Mouse (Mus musculus) CD4-positive helper T cell, adult 2 months (primary cell): ENCODE results near the gene Xdh.

Experiments used
- DNase-seq: peaks from one replicate; pipeline ENCODE4 v3.0.0-alpha.2; 2012; ENCODE audit warnings: low read depth, missing footprints, low spot score

Gene Xdh

GRCm38 (mm10) chr17:73950062-73950735 is at the start of gene Xdh:
TSS of gene Xdh (minus strand) at chr17:73950196.
- DNase-seq, result peak; percentile 61

GRCm38 (mm10) chr17:73995907-73996645 is 46.1 kb upstream of the Xdh start:
- DNase-seq, result no peak

GRCm38 (mm10) chr17:73991264-73991663 is 41.3 kb upstream of the Xdh start:
- DNase-seq, result no peak

GRCm38 (mm10) chr17:73986571-73986970 is 36.6 kb upstream of the Xdh start:
- no peak for DNase-seq

GRCm38 (mm10) chr17:73985936-73986335 is 35.9 kb upstream of the Xdh start:
- no peak for DNase-seq

- DNase-seq, result no peak
Observed at GRCm38 (mm10) chr17:73984508-73984907, 34.5 kb upstream of the Xdh start.

GRCm38 (mm10) chr17:73982871-73983270 is 32.9 kb upstream of the Xdh start:
- DNase-seq, result no peak

- DNase-seq, result no peak
Observed at GRCm38 (mm10) chr17:73976066-73976465, 26.1 kb upstream of the Xdh start.

GRCm38 (mm10) chr17:73972648-73973047 is 22.7 kb upstream of the Xdh start:
- DNase-seq, result no peak

GRCm38 (mm10) chr17:73971291-73971690 is 21.3 kb upstream of the Xdh start:
- no peak for DNase-seq

- DNase-seq, result no peak
Observed at GRCm38 (mm10) chr17:73970361-73971027, 20.5 kb upstream of the Xdh start.

- no peak for DNase-seq
Observed at GRCm38 (mm10) chr17:73964856-73965255, 14.9 kb upstream of the Xdh start.

- no peak for DNase-seq
Observed at GRCm38 (mm10) chr17:73962628-73963043, 12.6 kb upstream of the Xdh start.

GRCm38 (mm10) chr17:73961801-73962403 is 11.9 kb upstream of the Xdh start:
- DNase-seq, result no peak

GRCm38 (mm10) chr17:73960745-73961144 is 10.7 kb upstream of the Xdh start:
- no peak for DNase-seq

- DNase-seq, result peak; percentile 83
Observed at GRCm38 (mm10) chr17:73952103-73952521, 2.1 kb upstream of the Xdh start.

GRCm38 (mm10) chr17:73950970-73951369 is 974 bp upstream of the Xdh start:
- peak; percentile 7 for DNase-seq

- DNase-seq, result peak; percentile 66
Observed at GRCm38 (mm10) chr17:73949498-73949897, 498 bp downstream of the Xdh start.

GRCm38 (mm10) chr17:73948801-73949200 is 1.2 kb downstream of the Xdh start:
- DNase-seq, result no peak

- DNase-seq, result no peak
Observed at GRCm38 (mm10) chr17:73948039-73948438, 2.0 kb downstream of the Xdh start.

- no peak for DNase-seq
Observed at GRCm38 (mm10) chr17:73946856-73947255, 3.1 kb downstream of the Xdh start.

- no peak for DNase-seq
Observed at GRCm38 (mm10) chr17:73944661-73945060, 5.3 kb downstream of the Xdh start.
